Mouse (Mus musculus): Measurements from ENCODE around the gene Ncoa6.

Ncoa6 gene

DNA sequence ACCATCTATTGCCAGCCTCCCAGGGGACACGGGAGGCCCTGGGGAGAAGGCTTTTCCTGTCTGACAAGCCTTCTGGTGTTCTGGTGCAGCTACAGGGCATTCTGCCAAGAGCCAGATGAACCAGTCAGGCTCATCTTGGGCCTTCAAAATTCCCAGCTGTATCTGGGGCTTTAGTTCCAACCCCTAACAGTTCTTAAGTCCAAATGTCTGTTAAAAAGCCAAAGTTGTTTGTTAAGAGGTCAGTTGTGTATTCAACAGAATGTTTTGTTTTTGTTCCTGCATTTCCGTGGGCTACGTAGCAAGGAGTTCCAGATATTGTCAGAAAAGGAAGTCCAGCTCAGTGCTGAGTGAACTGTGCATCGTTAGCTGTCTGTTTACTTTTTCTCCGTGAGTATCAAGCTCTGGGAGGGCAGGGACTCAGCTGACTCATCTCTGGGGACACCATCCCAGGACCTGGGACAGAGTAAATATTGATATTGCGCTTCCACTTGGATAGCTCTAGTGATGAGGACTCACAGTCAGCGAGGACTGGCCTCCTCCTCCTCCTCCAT is 104.3 kb downstream of the Ncoa6 start:
- no peak for DNase-seq (ENCODE audit: low read depth, low spot score)

GRCm38 (mm10) chr2:155367635-155368284 is 105.9 kb downstream of the Ncoa6 start:
- no peak for DNase-seq (ENCODE audit: low read depth, low spot score)

DNA sequence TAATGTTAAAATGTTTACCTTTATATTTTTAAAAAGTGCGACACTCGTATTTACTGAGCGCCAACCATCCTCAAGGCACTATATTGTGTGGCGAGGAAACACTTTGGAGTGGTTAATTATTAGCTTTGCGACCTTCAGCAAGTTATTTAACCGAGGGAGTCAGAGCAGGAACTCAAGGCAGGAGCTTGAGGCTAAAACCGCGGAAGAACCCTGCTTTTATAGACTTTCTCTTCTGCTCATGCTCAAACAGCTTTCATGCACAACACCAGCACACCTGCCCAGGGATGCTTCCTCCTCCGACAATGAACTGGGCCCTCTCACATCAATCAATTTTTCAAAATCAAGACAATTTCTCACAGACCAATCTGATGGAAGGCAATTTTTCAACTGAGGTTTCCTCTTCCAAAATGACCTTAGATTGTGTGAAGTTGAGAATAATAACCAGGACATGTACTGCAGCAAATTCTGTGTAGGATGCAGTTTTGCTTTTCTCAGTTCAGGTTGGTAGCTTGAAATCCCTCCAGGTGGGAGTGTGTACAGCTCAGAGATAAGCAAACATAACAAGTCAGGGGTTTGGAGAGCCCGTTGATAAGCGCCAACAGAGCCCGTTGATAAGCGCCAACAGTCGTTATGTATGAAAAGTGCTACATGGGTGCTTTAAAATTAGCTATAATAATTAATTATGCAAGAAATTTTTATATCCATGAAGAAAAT is 115.9 kb downstream of the Ncoa6 start:
- no peak for DNase-seq (ENCODE audit: low read depth, low spot score)

GRCm38 (mm10) chr2:155356971-155357591 is 116.6 kb downstream of the Ncoa6 start, which contains the start of gene Pigu:
Pigu (minus strand) TSS chr2:155357430.
- DNase-seq (ENCODE audit: low read depth, low spot score): peak; percentile 95

DNA sequence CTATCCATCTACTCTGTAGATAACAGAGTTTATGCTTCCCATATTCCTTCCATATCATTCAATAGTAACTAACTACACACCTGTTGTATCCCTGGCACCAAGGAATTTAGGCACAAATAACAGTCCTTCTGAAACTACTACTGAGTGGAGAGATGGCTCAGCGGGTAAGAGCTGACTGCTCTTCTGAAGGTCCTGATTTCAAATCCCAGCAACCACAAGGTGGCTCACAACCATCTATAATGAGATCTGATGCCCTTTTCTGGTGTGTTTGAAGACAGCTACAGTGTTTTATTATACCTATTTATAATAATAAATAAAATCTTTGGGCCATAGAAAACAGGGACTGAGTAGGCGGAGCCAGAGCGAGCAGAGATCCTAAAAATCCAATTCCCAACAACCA is 119.3 kb downstream of the Ncoa6 start:
- no peak for DNase-seq (ENCODE audit: low read depth, low spot score)

GRCm38 (mm10) chr2:155346670-155347069 is 127.0 kb downstream of the Ncoa6 start:
- DNase-seq (ENCODE audit: low read depth, low spot score): no peak
